Mouse (Mus musculus) fibroblast of lung, adult 2 months (primary cell): ENCODE data around the gene Cdc14b.
A peak's percentile ranks its signal among the peaks of the same experiment; 100 is the strongest.
"Not testable (repeated sequence)": the region's sequence is repeated elsewhere in the genome, so short reads cannot be mapped to it uniquely, and the experiment has no call there.

Source experiments
- DNase-seq: peaks from one replicate; pipeline ENCODE4 v3.0.0-alpha.2; 2011; ENCODE audit warnings: low read depth

The Cdc14b gene

GRCm38 (mm10) chr13:64273891-64274844 lies 922 bp downstream of the Cdc14b start:
- DNase-seq: no peak

- DNase-seq: no peak
Measured at GRCm38 (mm10) chr13:64273352-64273751, 1.7 kb downstream of the Cdc14b start.

GRCm38 (mm10) chr13:64268384-64268783 lies 6.7 kb downstream of the Cdc14b start:
- no peak for DNase-seq

GRCm38 (mm10) chr13:64267151-64267550 lies 7.9 kb downstream of the Cdc14b start:
- no peak for DNase-seq

- DNase-seq: no peak
Measured at GRCm38 (mm10) chr13:64264586-64264985, 10.5 kb downstream of the Cdc14b start.

- DNase-seq: no peak
Measured at GRCm38 (mm10) chr13:64259903-64260302, 15.2 kb downstream of the Cdc14b start.

- no peak for DNase-seq
Measured at GRCm38 (mm10) chr13:64258516-64258821, 16.6 kb downstream of the Cdc14b start.

- DNase-seq: no peak
Measured at GRCm38 (mm10) chr13:64257814-64258515, 17.1 kb downstream of the Cdc14b start.

GRCm38 (mm10) chr13:64257010-64257813 lies 17.9 kb downstream of the Cdc14b start:
- DNase-seq: no peak

- DNase-seq: not testable (repeated sequence)
Measured at GRCm38 (mm10) chr13:64254185-64254584, 20.9 kb downstream of the Cdc14b start.

GRCm38 (mm10) chr13:64253697-64254096 lies 21.4 kb downstream of the Cdc14b start:
- no peak for DNase-seq

GRCm38 (mm10) chr13:64252147-64252546 lies 22.9 kb downstream of the Cdc14b start:
- peak; percentile 42 for DNase-seq

GRCm38 (mm10) chr13:64250363-64250762 lies 24.7 kb downstream of the Cdc14b start:
- no peak for DNase-seq

GRCm38 (mm10) chr13:64248775-64249524 lies 26.1 kb downstream of the Cdc14b start:
- peak; percentile 47 for DNase-seq

- DNase-seq: peak; percentile 33
Measured at GRCm38 (mm10) chr13:64248161-64248774, 26.8 kb downstream of the Cdc14b start.

- DNase-seq: no peak
Measured at GRCm38 (mm10) chr13:64246106-64246505, 29.0 kb downstream of the Cdc14b start.

- no peak for DNase-seq
Measured at GRCm38 (mm10) chr13:64244685-64245261, 30.3 kb downstream of the Cdc14b start.

- no peak for DNase-seq
Measured at GRCm38 (mm10) chr13:64242721-64243120, 32.4 kb downstream of the Cdc14b start.

- DNase-seq: no peak
Measured at GRCm38 (mm10) chr13:64240626-64241025, 34.5 kb downstream of the Cdc14b start.

GRCm38 (mm10) chr13:64237681-64238157 lies 37.4 kb downstream of the Cdc14b start:
- DNase-seq: no peak
